Mouse (Mus musculus): Measurements from ENCODE around the gene Nmnat2.

The Nmnat2 gene

GRCm38 (mm10) chr1:152983416-152983815 lies 28.6 kb downstream of the Nmnat2 start:
- in situ Hi-C loops (cut with MseI, MboI), result no loop called here

GRCm38 (mm10) chr1:152986981-152987380 lies 32.2 kb downstream of the Nmnat2 start:
- in situ Hi-C loops (cut with MseI, MboI), result no loop called here

- in situ Hi-C loops (cut with MseI, MboI), result no loop called here
Observed at GRCm38 (mm10) chr1:152990067-152990466, 35.3 kb downstream of the Nmnat2 start.

GRCm38 (mm10) chr1:152992271-152993134 lies 37.7 kb downstream of the Nmnat2 start:
- in situ Hi-C loops (cut with MseI, MboI), result no loop called here

- in situ Hi-C loops (cut with MseI, MboI), result no loop called here
Observed at GRCm38 (mm10) chr1:152993803-152994202, 39.0 kb downstream of the Nmnat2 start.

- in situ Hi-C loops (cut with MseI, MboI), result no loop called here
Observed at GRCm38 (mm10) chr1:152999983-153000382, 45.2 kb downstream of the Nmnat2 start.

- in situ Hi-C loops (cut with MseI, MboI), result no loop called here
Observed at GRCm38 (mm10) chr1:153000486-153001228, 45.9 kb downstream of the Nmnat2 start.

- in situ Hi-C loops (cut with MseI, MboI), result no loop called here
Observed at GRCm38 (mm10) chr1:153002295-153003050, 47.7 kb downstream of the Nmnat2 start.

GRCm38 (mm10) chr1:153004472-153004871 lies 49.7 kb downstream of the Nmnat2 start:
- in situ Hi-C loops (cut with MseI, MboI), result no loop called here

- in situ Hi-C loops (cut with MseI, MboI), result no loop called here
Observed at GRCm38 (mm10) chr1:153006054-153006453, 51.3 kb downstream of the Nmnat2 start.

- in situ Hi-C loops (cut with MseI, MboI), result no loop called here
Observed at GRCm38 (mm10) chr1:153006761-153007160, 52.0 kb downstream of the Nmnat2 start.

- in situ Hi-C loops (cut with MseI, MboI), result no loop called here
Observed at GRCm38 (mm10) chr1:153007292-153007691, 52.5 kb downstream of the Nmnat2 start.

GRCm38 (mm10) chr1:153007824-153008223 lies 53.0 kb downstream of the Nmnat2 start:
- in situ Hi-C loops (cut with MseI, MboI), result no loop called here

- in situ Hi-C loops (cut with MseI, MboI), result no loop called here
Observed at GRCm38 (mm10) chr1:153009338-153009737, 54.5 kb downstream of the Nmnat2 start.

GRCm38 (mm10) chr1:153010353-153011351 lies 55.9 kb downstream of the Nmnat2 start:
- in situ Hi-C loops (cut with MseI, MboI), result no loop called here

- in situ Hi-C loops (cut with MseI, MboI), result no loop called here
Observed at GRCm38 (mm10) chr1:153011544-153011943, 56.8 kb downstream of the Nmnat2 start.

GRCm38 (mm10) chr1:153013541-153014288 lies 58.9 kb downstream of the Nmnat2 start:
- in situ Hi-C loops (cut with MseI, MboI), result no loop called here

- in situ Hi-C loops (cut with MseI, MboI), result no loop called here
Observed at GRCm38 (mm10) chr1:153014431-153015186, 59.8 kb downstream of the Nmnat2 start.

GRCm38 (mm10) chr1:153016465-153017163 lies 61.8 kb downstream of the Nmnat2 start:
- in situ Hi-C loops (cut with MseI, MboI), result no loop called here
